Mouse (Mus musculus): ENCODE measurements around the gene Atp5g1.

DNA sequence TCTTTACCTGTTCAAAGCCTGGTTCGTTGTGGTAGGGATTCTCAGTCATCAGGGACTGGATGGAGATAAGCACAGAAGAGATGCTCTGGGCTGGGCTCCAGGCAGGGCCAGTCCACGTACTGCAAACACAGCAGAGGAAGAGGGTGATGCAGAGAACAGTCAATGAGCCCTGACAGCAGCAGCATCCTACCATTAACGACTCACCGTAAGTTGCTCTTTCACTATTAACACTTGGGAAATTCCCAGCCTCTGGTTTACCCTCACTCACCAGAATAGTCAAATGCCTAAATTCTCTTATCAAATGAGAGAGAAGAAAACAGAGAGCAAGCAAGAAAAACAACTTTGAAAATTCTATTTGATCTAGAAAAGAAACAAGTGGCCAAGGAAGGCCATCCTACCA, 17.2 kb downstream of the Atp5g1 start:
- TF ChIP-seq CTCF (IDR thresholded peaks at IDR 0.05; ENCODE audit: borderline replicate concordance, control insufficient read depth, extremely low read depth, insufficient read depth, low read length, poor library complexity) (no peak), POLR2A (IDR thresholded peaks at IDR 0.05; ENCODE audit: control insufficient read depth, extremely low read depth, insufficient read depth, low read length, poor library complexity) (no peak)
